Mouse (Mus musculus): ENCODE results near the gene Zscan12.
A peak's percentile ranks its signal among the peaks of the same experiment; 100 is the strongest.
"Not testable (repeated sequence)": the region's sequence is repeated elsewhere in the genome, so short reads cannot be mapped to it uniquely, and the experiment has no call there.

The Zscan12 gene

GRCm38 (mm10) chr13:21362621-21363248, at the start of gene Zscan12:
TSS of gene Zscan12 (plus strand) at chr13:21362820.
- DNase-seq (ENCODE audit: low spot score), result peak; percentile 98

- DNase-seq (ENCODE audit: low spot score), result no peak
Measured at GRCm38 (mm10) chr13:21312854-21313253, 49.8 kb upstream of the Zscan12 start.

GRCm38 (mm10) chr13:21313903-21314302, 48.7 kb upstream of the Zscan12 start:
- no peak for DNase-seq (ENCODE audit: low spot score)

GRCm38 (mm10) chr13:21320262-21320661, 42.4 kb upstream of the Zscan12 start:
- no peak for DNase-seq (ENCODE audit: low spot score)

GRCm38 (mm10) chr13:21321890-21322494, 40.6 kb upstream of the Zscan12 start:
- peak; percentile 68 for DNase-seq (ENCODE audit: low spot score)

- DNase-seq (ENCODE audit: low spot score), result peak; percentile 91
Measured at GRCm38 (mm10) chr13:21322509-21323375, 39.9 kb upstream of the Zscan12 start.

- DNase-seq (ENCODE audit: low spot score), result no peak
Measured at GRCm38 (mm10) chr13:21323405-21323804, 39.2 kb upstream of the Zscan12 start.

- DNase-seq (ENCODE audit: low spot score), result peak; percentile 88
Measured at GRCm38 (mm10) chr13:21326191-21326590, 36.4 kb upstream of the Zscan12 start.

- DNase-seq (ENCODE audit: low spot score), result peak; percentile 95
Measured at GRCm38 (mm10) chr13:21326657-21327211, 35.9 kb upstream of the Zscan12 start.

GRCm38 (mm10) chr13:21327424-21327823, 35.2 kb upstream of the Zscan12 start:
- peak; percentile 73 for DNase-seq (ENCODE audit: low spot score)

- no peak for DNase-seq (ENCODE audit: low spot score)
Measured at GRCm38 (mm10) chr13:21346610-21347009, 16.0 kb upstream of the Zscan12 start, which contains the start of gene Olfr1367. TSS of gene Olfr1367 (plus strand) at chr13:21346910.

GRCm38 (mm10) chr13:21350593-21350992, 12.0 kb upstream of the Zscan12 start:
- no peak for DNase-seq (ENCODE audit: low spot score)

- peak; percentile 9 for DNase-seq (ENCODE audit: low spot score)
Measured at GRCm38 (mm10) chr13:21363719-21364118, 1.1 kb downstream of the Zscan12 start.

- no peak for DNase-seq (ENCODE audit: low spot score)
Measured at GRCm38 (mm10) chr13:21366635-21367034, 4.0 kb downstream of the Zscan12 start.

GRCm38 (mm10) chr13:21372700-21373099, 10.1 kb downstream of the Zscan12 start:
- no peak for DNase-seq (ENCODE audit: low spot score)

- no peak for DNase-seq (ENCODE audit: low spot score)
Measured at GRCm38 (mm10) chr13:21377773-21378172, 15.2 kb downstream of the Zscan12 start.

GRCm38 (mm10) chr13:21395211-21395610, 32.6 kb downstream of the Zscan12 start:
- DNase-seq (ENCODE audit: low spot score), result no peak

GRCm38 (mm10) chr13:21395623-21396022, 33.0 kb downstream of the Zscan12 start:
- no peak for DNase-seq (ENCODE audit: low spot score)

- DNase-seq (ENCODE audit: low spot score), result not testable (repeated sequence)
Measured at GRCm38 (mm10) chr13:21396048-21396447, 33.4 kb downstream of the Zscan12 start.

- DNase-seq (ENCODE audit: low spot score), result no peak
Measured at GRCm38 (mm10) chr13:21397486-21397885, 34.9 kb downstream of the Zscan12 start.

- no peak for DNase-seq (ENCODE audit: low spot score)
Measured at GRCm38 (mm10) chr13:21401166-21401565, 38.5 kb downstream of the Zscan12 start.

GRCm38 (mm10) chr13:21401636-21402286, 39.1 kb downstream of the Zscan12 start:
- peak; percentile 39 for DNase-seq (ENCODE audit: low spot score)

Data from embryo, embryonic 10.5 days (tissue).